Mouse (Mus musculus): Measurements from ENCODE around the gene Fam180a.

DNA sequence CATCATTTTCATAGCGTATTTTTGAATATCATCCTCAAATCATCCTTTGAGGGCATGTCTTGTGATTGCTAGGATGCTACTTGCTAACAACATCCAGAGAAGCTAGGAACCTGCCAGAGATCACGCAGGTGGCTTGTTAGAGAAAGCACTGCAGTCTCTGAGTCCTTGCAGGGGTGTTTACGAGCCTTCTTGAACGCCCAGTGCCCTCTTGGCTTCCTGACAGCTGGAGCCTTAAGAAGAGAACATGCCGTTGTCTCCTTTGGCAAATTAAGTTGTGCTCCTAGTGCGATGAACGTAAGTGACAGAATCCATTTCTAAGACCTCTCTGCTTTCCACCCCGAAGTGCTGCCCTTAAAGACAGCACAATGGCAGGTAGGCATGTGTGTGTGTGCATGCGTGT lies 1.6 kb downstream of the Fam180a start:
- no peak for TF ChIP-seq CTCF (IDR thresholded peaks at IDR 0.05; ENCODE audit: borderline replicate concordance, insufficient read depth, low read depth, low read length)
- no peak for TF ChIP-seq POLR2A (IDR thresholded peaks at IDR 0.05; ENCODE audit: borderline replicate concordance, insufficient read depth, low read length)

Measured in cerebellum, adult 2 months (tissue).